Mouse (Mus musculus) brain, embryonic 14.5 days (tissue): ENCODE measurements at regions not wholly inside any gene's neighbourhood (a gene's known extent, or its start where the extent isn't known, plus 50 kb on each side); places are given as distances from the start of the nearest gene placed in this dataset.

Source experiments
- DNase-seq: peaks from one replicate; pipeline ENCODE4 v3.0.0-alpha.2; 2011; ENCODE audit warnings: low read depth
- CTCF ChIP-seq: fragments of 200-500 bp; IDR thresholded peaks from 2 replicates; pipeline ENCODE4 v1.5.1; 2012; ENCODE audit warnings: inconsistent platforms, mild to moderate bottlenecking, moderate library complexity, borderline replicate concordance; ENCODE audit not compliant: insufficient read depth, insufficient read length; ENCODE audit errors: extremely low read depth
- POLR2A ChIP-seq: fragments of 200-500 bp; IDR thresholded peaks from 2 replicates; pipeline ENCODE4 v1.6.1; 2012; ENCODE audit warnings: mild to moderate bottlenecking, inconsistent platforms, borderline replicate concordance; ENCODE audit not compliant: poor library complexity, insufficient read depth, insufficient read length, severe bottlenecking; ENCODE audit errors: extremely low read depth

- DNase-seq: peak; percentile 94
- peak; percentile 99 for TF ChIP-seq CTCF
- no peak for TF ChIP-seq POLR2A
Observed at GRCm38 (mm10) chr10:117434871-117435733, 55.3 kb upstream of the Cpsf6 start.

GRCm38 (mm10) chr10:117434293-117434842, 54.6 kb upstream of the Cpsf6 start:
- DNase-seq: no peak
- TF ChIP-seq CTCF: no peak
- no peak for TF ChIP-seq POLR2A

- TF ChIP-seq CTCF: no peak
- no peak for TF ChIP-seq POLR2A
- no peak for DNase-seq
Observed at GRCm38 (mm10) chr10:117433547-117434292, 53.9 kb upstream of the Cpsf6 start.

- TF ChIP-seq POLR2A (no peak), CTCF (no peak)
- DNase-seq: no peak
Observed at GRCm38 (mm10) chr10:117432871-117433546, 53.2 kb upstream of the Cpsf6 start.

GRCm38 (mm10) chr10:117432415-117432814, 52.6 kb upstream of the Cpsf6 start:
- TF ChIP-seq CTCF (peak; percentile 73), POLR2A (no peak)
- peak; percentile 78 for DNase-seq

- TF ChIP-seq CTCF (no peak), POLR2A (no peak)
- DNase-seq: no peak
Observed at GRCm38 (mm10) chr10:117431850-117432249, 52.0 kb upstream of the Cpsf6 start.

GRCm38 (mm10) chr10:117431086-117431619, 51.3 kb upstream of the Cpsf6 start:
- TF ChIP-seq CTCF (no peak), POLR2A (no peak)
- no peak for DNase-seq

GRCm38 (mm10) chr10:117430224-117430884, 50.5 kb upstream of the Cpsf6 start:
- no peak for DNase-seq
- no peak for TF ChIP-seq CTCF
- TF ChIP-seq POLR2A: no peak

- DNase-seq: no peak
- TF ChIP-seq POLR2A (no peak), CTCF (no peak)
Observed at GRCm38 (mm10) chr10:117429459-117430183, 49.8 kb upstream of the Cpsf6 start.
